Mouse (Mus musculus): ENCODE measurements at regions not wholly inside any gene's neighbourhood (a gene's known extent, or its start where the extent isn't known, plus 50 kb on each side); places are given as distances from the start of the nearest gene placed in this dataset.

DNA sequence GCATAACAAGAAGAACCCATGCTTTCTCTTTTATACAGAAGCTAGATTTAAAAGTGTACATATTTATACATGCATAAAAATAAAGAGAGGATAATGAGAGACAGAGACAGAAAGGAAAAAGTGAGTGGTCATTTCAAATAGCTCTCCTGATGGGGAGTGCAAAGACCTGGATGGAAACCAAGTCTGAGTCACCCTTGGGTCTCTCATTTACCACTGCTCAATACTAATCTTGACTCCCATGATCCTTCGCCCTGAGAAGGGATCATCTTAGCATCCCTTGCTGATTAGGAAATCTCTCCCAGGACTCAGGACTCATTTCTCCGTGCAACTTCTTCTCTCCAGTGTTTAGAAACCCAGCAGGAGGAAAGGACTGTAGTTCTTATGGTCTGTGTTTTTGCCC, 386.9 kb upstream of the Dynlrb2 start:
- DNase-seq (ENCODE audit: low spot score) (no peak), ATAC-seq (ENCODE audit: low FRiP score) (no peak)
- Histone ChIP-seq H3K4me3 (replicated peaks; ENCODE audit: low read length) (no peak overlapping the region), H3K4me1 (replicated peaks; ENCODE audit: control insufficient read depth, insufficient read depth, low read length) (peaks cover 7% of the 10 kb centered on the region; the same call in 1 of the 2 replicates), H3K4me2 (replicated peaks) (no peak overlapping the region), H3K36me3 (replicated peaks; ENCODE audit: control insufficient read depth, insufficient read depth) (no peaks in the 10 kb centered on the region), H3K9ac (no peak overlapping the region), H3K27ac (no peak overlapping the region), H3K27me3 (ENCODE audit: control insufficient read depth, insufficient read depth, low read length) (peaks cover 9% of the 10 kb centered on the region), H3K9me3 (ENCODE audit: control insufficient read depth, low read length) (no peaks in the 10 kb centered on the region)
- 81% methylated on average over 2 of the region's 2 CpGs for WGBS

GRCm38 (mm10) chr8:116116625-116117024, 388.1 kb upstream of the Dynlrb2 start:
- Histone ChIP-seq H3K4me2 (replicated peaks) (peak overlapping the region; percentile 39; the same call in 1 of the 2 replicates), H3K4me3 (replicated peaks; ENCODE audit: low read length) (no peak overlapping the region), H3K4me1 (replicated peaks; ENCODE audit: control insufficient read depth, insufficient read depth, low read length) (peaks cover 7% of the 10 kb centered on the region; the same call in 1 of the 2 replicates), H3K36me3 (replicated peaks; ENCODE audit: control insufficient read depth, insufficient read depth) (no peaks in the 10 kb centered on the region), H3K9ac (no peak overlapping the region), H3K27me3 (ENCODE audit: control insufficient read depth, insufficient read depth, low read length) (peaks cover 9% of the 10 kb centered on the region), H3K9me3 (ENCODE audit: control insufficient read depth, low read length) (no peaks in the 10 kb centered on the region), H3K27ac (0 out of 2 replicates have a peak overlapping the region, but pooled peaks have one; percentile 51)
- ATAC-seq (ENCODE audit: low FRiP score) (peak; percentile 48; the same call in 1 of the 2 replicates), DNase-seq (ENCODE audit: low spot score) (peak; percentile 66)
- 13% methylated on average over 7 of the region's 7 CpGs for WGBS

GRCm38 (mm10) chr8:116115811-116116372, 388.9 kb upstream of the Dynlrb2 start:
- Histone ChIP-seq H3K36me3 (replicated peaks; ENCODE audit: control insufficient read depth, insufficient read depth) (no peaks in the 10 kb centered on the region), H3K9ac (no peak overlapping the region), H3K27me3 (ENCODE audit: control insufficient read depth, insufficient read depth, low read length) (peaks cover 9% of the 10 kb centered on the region), H3K27ac (peak overlapping the region; percentile 51; the same call in 1 of the 2 replicates), H3K9me3 (ENCODE audit: control insufficient read depth, low read length) (no peaks in the 10 kb centered on the region), H3K4me3 (replicated peaks; ENCODE audit: low read length) (no peak overlapping the region), H3K4me2 (replicated peaks) (peak overlapping the region; percentile 39), H3K4me1 (replicated peaks; ENCODE audit: control insufficient read depth, insufficient read depth, low read length) (peaks cover 7% of the 10 kb centered on the region; the same call in 1 of the 2 replicates)
- 28% methylated on average over 18 of the region's 18 CpGs for WGBS
- DNase-seq (ENCODE audit: low spot score) (peak; percentile 77), ATAC-seq (ENCODE audit: low FRiP score) (peak; percentile 79; the same call in 1 of the 2 replicates)

DNA sequence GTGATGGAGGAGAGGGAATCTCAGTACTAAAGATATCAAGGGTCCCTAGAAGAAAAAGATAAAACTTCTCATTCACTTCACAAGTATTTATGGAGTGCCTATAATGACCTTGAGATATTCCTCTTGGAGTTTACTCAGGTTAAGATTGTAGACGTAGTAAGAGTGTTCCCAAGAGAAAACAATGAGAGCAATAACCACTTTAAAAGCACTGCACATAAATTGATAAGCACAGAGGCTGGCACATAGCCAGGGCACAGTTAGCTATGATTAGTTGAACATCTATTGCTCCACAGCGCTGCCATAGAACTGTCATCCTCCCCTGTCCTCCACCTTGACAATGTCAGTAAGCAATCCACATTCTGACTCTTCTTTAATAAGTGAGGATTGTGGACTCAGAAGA, 389.8 kb upstream of the Dynlrb2 start:
- no peak overlapping the region for H3K4me3 ChIP-seq (replicated peaks; ENCODE audit: low read length)
- peaks cover 5% of the 10 kb centered on the region; the same call in 1 of the 2 replicates for H3K27me3 ChIP-seq (ENCODE audit: control insufficient read depth, insufficient read depth, low read length)
- H3K36me3 ChIP-seq (replicated peaks; ENCODE audit: control insufficient read depth, insufficient read depth), result no peaks in the 10 kb centered on the region
- 59% methylated on average over 2 of the region's 2 CpGs for WGBS
- H3K9me3 ChIP-seq (ENCODE audit: control insufficient read depth, low read length), result no peaks in the 10 kb centered on the region
- no peak overlapping the region for H3K4me2 ChIP-seq (replicated peaks)
- peaks cover 7% of the 10 kb centered on the region; the same call in 1 of the 2 replicates for H3K4me1 ChIP-seq (replicated peaks; ENCODE audit: control insufficient read depth, insufficient read depth, low read length)
- ATAC-seq (ENCODE audit: low FRiP score), result no peak
- H3K9ac ChIP-seq, result no peak overlapping the region
- peak; percentile 30 for DNase-seq (ENCODE audit: low spot score)
- no peak overlapping the region for H3K27ac ChIP-seq

GRCm38 (mm10) chr8:116114502-116114901, 390.3 kb upstream of the Dynlrb2 start:
- Histone ChIP-seq H3K9me3 (ENCODE audit: control insufficient read depth, low read length) (no peaks in the 10 kb centered on the region), H3K27me3 (ENCODE audit: control insufficient read depth, insufficient read depth, low read length) (peaks cover 5% of the 10 kb centered on the region; the same call in 1 of the 2 replicates)
- WGBS, result 78% methylated on average over 2 of the region's 2 CpGs

GRCm38 (mm10) chr8:116111168-116111567, 393.6 kb upstream of the Dynlrb2 start:
- Histone ChIP-seq H3K4me2 (replicated peaks) (no peak overlapping the region), H3K36me3 (replicated peaks; ENCODE audit: control insufficient read depth, insufficient read depth) (no peaks in the 10 kb centered on the region), H3K4me3 (replicated peaks; ENCODE audit: low read length) (no peak overlapping the region), H3K9ac (no peak overlapping the region), H3K27ac (no peak overlapping the region), H3K4me1 (replicated peaks; ENCODE audit: control insufficient read depth, insufficient read depth, low read length) (no peaks in the 10 kb centered on the region; the same call in 1 of the 2 replicates), H3K9me3 (ENCODE audit: control insufficient read depth, low read length) (no peaks in the 10 kb centered on the region), H3K27me3 (ENCODE audit: control insufficient read depth, insufficient read depth, low read length) (peaks cover 5% of the 10 kb centered on the region; the same call in 1 of the 2 replicates)
- WGBS, result 57% methylated on average over 12 of the region's 12 CpGs
- no peak for ATAC-seq (ENCODE audit: low FRiP score)
- DNase-seq (ENCODE audit: low spot score), result no peak

More at GRCm38 (mm10) chr8:116114502-116114901, 390.3 kb upstream of the Dynlrb2 start:
- no peak for DNase-seq (ENCODE audit: low spot score)
- H3K4me2 ChIP-seq (replicated peaks), result no peak overlapping the region
- no peak overlapping the region for H3K4me3 ChIP-seq (replicated peaks; ENCODE audit: low read length)
- no peak overlapping the region for H3K9ac ChIP-seq
- H3K36me3 ChIP-seq (replicated peaks; ENCODE audit: control insufficient read depth, insufficient read depth), result no peaks in the 10 kb centered on the region
- ATAC-seq (ENCODE audit: low FRiP score), result no peak
- no peak overlapping the region for H3K27ac ChIP-seq
- H3K4me1 ChIP-seq (replicated peaks; ENCODE audit: control insufficient read depth, insufficient read depth, low read length), result peaks cover 7% of the 10 kb centered on the region; the same call in 1 of the 2 replicates

DNA sequence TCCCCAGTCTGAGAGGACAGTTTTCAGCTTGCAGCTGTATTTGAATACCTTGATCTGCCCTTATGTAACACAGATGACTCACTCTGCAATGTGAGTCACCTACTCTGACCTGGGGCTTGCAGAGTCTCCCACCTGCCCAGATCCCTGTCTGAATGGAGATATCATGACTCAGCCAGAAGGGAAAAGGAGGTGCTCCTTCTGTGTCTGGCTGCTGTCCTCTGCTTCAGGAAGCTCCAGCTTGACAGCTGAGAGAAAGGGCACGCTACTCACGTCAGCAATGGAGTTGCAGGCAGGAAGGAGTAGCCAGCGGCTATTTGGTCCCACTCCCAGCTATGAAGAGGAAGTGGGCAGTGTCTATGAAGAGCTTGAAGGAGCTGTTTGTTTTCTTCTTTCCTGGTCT, 389.1 kb upstream of the Maf start:
- H3K4me2 ChIP-seq (replicated peaks), result no peak overlapping the region

DNA sequence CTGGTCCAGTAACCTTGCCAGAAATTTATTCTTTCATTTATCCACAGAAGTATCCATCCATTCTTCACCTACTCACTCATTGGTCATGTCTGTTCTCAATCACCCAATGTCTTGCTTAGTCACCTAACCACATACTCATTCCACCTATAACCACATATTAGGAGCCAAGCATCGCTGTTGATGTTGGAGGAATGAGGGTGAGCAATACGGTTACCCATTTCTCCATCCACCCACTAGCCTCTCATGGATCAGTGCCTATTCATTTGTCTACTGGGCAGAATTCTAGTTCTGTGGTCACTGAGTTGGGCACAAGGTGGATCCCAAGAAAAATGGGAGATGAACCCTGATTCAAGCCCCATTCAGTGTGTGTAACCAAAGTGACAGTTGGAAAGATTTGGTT, 375.6 kb upstream of the Maf start:
- H3K36me3 ChIP-seq (replicated peaks; ENCODE audit: control insufficient read depth, insufficient read depth), result no peaks in the 10 kb centered on the region
- no peaks in the 10 kb centered on the region for H3K4me1 ChIP-seq (replicated peaks; ENCODE audit: control insufficient read depth, insufficient read depth, low read length)
- H3K4me2 ChIP-seq (replicated peaks), result no peak overlapping the region
- 99% methylated on average over 2 of the region's 2 CpGs for WGBS
- ATAC-seq (ENCODE audit: low FRiP score), result no peak
- DNase-seq (ENCODE audit: low spot score), result no peak
- no peak overlapping the region for H3K4me3 ChIP-seq (replicated peaks; ENCODE audit: low read length)
- no peaks in the 10 kb centered on the region for H3K27me3 ChIP-seq (ENCODE audit: control insufficient read depth, insufficient read depth, low read length)
- no peaks in the 10 kb centered on the region for H3K9me3 ChIP-seq (ENCODE audit: control insufficient read depth, low read length)
- no peak overlapping the region for H3K9ac ChIP-seq
- H3K27ac ChIP-seq, result no peak overlapping the region

More for the DNA sequence above, 389.1 kb upstream of the Maf start:
- WGBS, result 86% methylated on average over 3 of the region's 3 CpGs
- Histone ChIP-seq H3K9me3 (ENCODE audit: control insufficient read depth, low read length) (no peaks in the 10 kb centered on the region), H3K27me3 (ENCODE audit: control insufficient read depth, insufficient read depth, low read length) (no peaks in the 10 kb centered on the region), H3K27ac (no peak overlapping the region), H3K36me3 (replicated peaks; ENCODE audit: control insufficient read depth, insufficient read depth) (no peaks in the 10 kb centered on the region), H3K9ac (no peak overlapping the region), H3K4me1 (replicated peaks; ENCODE audit: control insufficient read depth, insufficient read depth, low read length) (no peaks in the 10 kb centered on the region), H3K4me3 (replicated peaks; ENCODE audit: low read length) (no peak overlapping the region)
- DNase-seq (ENCODE audit: low spot score) (no peak), ATAC-seq (ENCODE audit: low FRiP score) (no peak)

GRCm38 (mm10) chr8:116078849-116079407, 371.3 kb upstream of the Maf start:
- Histone ChIP-seq H3K27ac (no peak overlapping the region), H3K27me3 (ENCODE audit: control insufficient read depth, insufficient read depth, low read length) (no peaks in the 10 kb centered on the region), H3K4me1 (replicated peaks; ENCODE audit: control insufficient read depth, insufficient read depth, low read length) (no peaks in the 10 kb centered on the region), H3K9ac (no peak overlapping the region), H3K4me3 (replicated peaks; ENCODE audit: low read length) (no peak overlapping the region), H3K4me2 (replicated peaks) (no peak overlapping the region), H3K9me3 (ENCODE audit: control insufficient read depth, low read length) (no peaks in the 10 kb centered on the region), H3K36me3 (replicated peaks; ENCODE audit: control insufficient read depth, insufficient read depth) (no peaks in the 10 kb centered on the region)
- ATAC-seq (ENCODE audit: low FRiP score) (no peak), DNase-seq (ENCODE audit: low spot score) (no peak)
- 64% methylated on average over 5 of the region's 5 CpGs for WGBS

All from hindbrain, embryonic 14.5 days (tissue).